ENCODE assay signal across 8 mouse cellular contexts in genomic region chr2:79498990-79499755, GRCm38 (mm10). TPM values are rescaled to one million over a fixed set of nuclear protein-coding genes. Genes with fewer than 3 reads are reported as not detected.
A peak's percentile ranks its signal among the peaks of the same experiment; 100 is the strongest.
DNase-seq lines count a peak whose midpoint lies in the region; ATAC-seq and TF ChIP-seq lines count a peak whose summit lies in the region.

No protein-coding gene starts in this region.

- no peak overlapping the region for H3K4me2 ChIP-seq in liver, embryonic 14.5 days (ENCODE audit: low read depth)
- no peak overlapping the region for H3K4me2 ChIP-seq in neural tube, embryonic 13.5 days

- no peak overlapping the region for H3K27ac ChIP-seq in embryonic facial prominence, embryonic 10.5 days (replicated peaks)
- no peak overlapping the region for H3K27ac ChIP-seq in heart, embryonic 10.5 days
- H3K27ac ChIP-seq in liver, embryonic 14.5 days = no peak overlapping the region
- no peak overlapping the region for H3K27ac ChIP-seq in neural tube, embryonic 13.5 days (replicated peaks)

- ATAC-seq in liver, embryonic 14.5 days (ENCODE audit: insufficient read depth) = no peak
- peak; percentile 67; the same call in 1 of the 2 replicates for ATAC-seq in neural tube, embryonic 13.5 days (ENCODE audit: low read depth)

- TF ChIP-seq CTCF in liver, embryonic 14.5 days (IDR thresholded peaks at IDR 0.05; ENCODE audit: low read depth) = peak; percentile 64

- H3K4me3 ChIP-seq in embryonic facial prominence, embryonic 10.5 days = no peak overlapping the region
- no peak overlapping the region for H3K4me3 ChIP-seq in heart, embryonic 10.5 days
- H3K4me3 ChIP-seq in liver, embryonic 14.5 days (ENCODE audit: insufficient read depth in 1 of 2, low read depth in 2 of 2, low read length in 2 of 2) = no peak overlapping the region
- H3K4me3 ChIP-seq in neural tube, embryonic 13.5 days = no peak overlapping the region

- peaks cover 5% of the 10 kb centered on the region; the same call in 1 of the 2 replicates for H3K27me3 ChIP-seq in embryonic facial prominence, embryonic 10.5 days (replicated peaks; ENCODE audit: low read depth, poor library complexity, severe bottlenecking)
- no peaks in the 10 kb centered on the region for H3K27me3 ChIP-seq in heart, embryonic 10.5 days (ENCODE audit: insufficient read depth, poor library complexity, severe bottlenecking)
- H3K27me3 ChIP-seq in liver, embryonic 14.5 days (ENCODE audit: control insufficient read depth, insufficient read depth, low read length) = no peaks in the 10 kb centered on the region
- H3K27me3 ChIP-seq in neural tube, embryonic 13.5 days = 0 out of 2 replicates have a peak, but pooled peaks cover 6% of the 10 kb centered on the region

- no peak overlapping the region for H3K9ac ChIP-seq in liver, embryonic 14.5 days (replicated peaks)
- no peak overlapping the region for H3K9ac ChIP-seq in neural tube, embryonic 13.5 days

- WGBS in embryonic facial prominence, embryonic 10.5 days = 27% methylated on average over 10 of the region's 10 CpGs
- WGBS in heart, embryonic 10.5 days = 26% methylated on average over 10 of the region's 10 CpGs
- 22% methylated on average over 10 of the region's 10 CpGs for whole genome bisulfite sequencing in liver, embryonic 14.5 days (ENCODE audit: insufficient replicate concordance)
- WGBS in neural tube, embryonic 13.5 days = 24% methylated on average over 10 of the region's 10 CpGs

- TF ChIP-seq EP300 in liver, embryonic 14.5 days (IDR thresholded peaks at IDR 0.05; ENCODE audit: low read depth) = no peak

- H3K36me3 ChIP-seq in embryonic facial prominence, embryonic 10.5 days (replicated peaks) = no peaks in the 10 kb centered on the region
- H3K36me3 ChIP-seq in heart, embryonic 10.5 days = no peaks in the 10 kb centered on the region
- no peaks in the 10 kb centered on the region for H3K36me3 ChIP-seq in liver, embryonic 14.5 days (replicated peaks; ENCODE audit: control insufficient read depth, insufficient read depth, low read depth)
- no peaks in the 10 kb centered on the region for H3K36me3 ChIP-seq in neural tube, embryonic 13.5 days

- DNase-seq in CD4-positive, CD25-positive, alpha-beta regulatory T cell, adult 2 months (ENCODE audit: low read depth, low spot score) = peak; percentile 76
- peak; percentile 78 for DNase-seq in adrenal gland, postnatal 10 days
- DNase-seq in embryonic facial prominence, embryonic 10.5 days (ENCODE audit: low spot score) = peak; percentile 80
- DNase-seq in heart, embryonic 10.5 days (ENCODE audit: low spot score) = peak; percentile 78
- DNase-seq in kidney, postnatal 14 days = peak; percentile 79
- DNase-seq in liver, embryonic 14.5 days (ENCODE audit: low read depth in 3 of 3, low spot score in 3 of 3) = peak; percentile 13 to 19 (median 14)
- DNase-seq in thymus, postnatal 0 days (ENCODE audit: low spot score) = peak; percentile 62

- no peaks in the 10 kb centered on the region for H3K9me3 ChIP-seq in embryonic facial prominence, embryonic 10.5 days
- no peaks in the 10 kb centered on the region for H3K9me3 ChIP-seq in heart, embryonic 10.5 days
- H3K9me3 ChIP-seq in liver, embryonic 14.5 days (ENCODE audit: control insufficient read depth, low read length) = no peaks in the 10 kb centered on the region
- no peaks in the 10 kb centered on the region for H3K9me3 ChIP-seq in neural tube, embryonic 13.5 days

- H3K4me1 ChIP-seq in embryonic facial prominence, embryonic 10.5 days = no peaks in the 10 kb centered on the region
- H3K4me1 ChIP-seq in heart, embryonic 10.5 days = no peaks in the 10 kb centered on the region
- H3K4me1 ChIP-seq in liver, embryonic 14.5 days (replicated peaks; ENCODE audit: control insufficient read depth in 2 of 2, insufficient read depth in 2 of 2, low read length in 1 of 2) = no peaks in the 10 kb centered on the region
- no peaks in the 10 kb centered on the region for H3K4me1 ChIP-seq in neural tube, embryonic 13.5 days (replicated peaks)

RNA-seq across cellular contexts. Expression of gene Cerkl, which starts 42.6 kb away (rescaled TPM):
- 1 to 10 TPM; 6.1 to 6.2 TPM for total RNA-seq in adrenal gland, postnatal 10 days (2021)
- polyA plus RNA-seq in embryonic facial prominence, embryonic 10.5 days (2016; fragmentation: Nextera tagmentation; extraction: Ambion mirVana) = 4.5 and 5.2 TPM in 2 replicates
- polyA plus RNA-seq in heart, embryonic 10.5 days (2016; fragmentation: Nextera tagmentation; extraction: Ambion mirVana) = 0.15 and 1.5 TPM in 2 replicates
- 0.75 and 1.2 TPM in 2 replicates for polyA plus RNA-seq in liver, embryonic 14.5 days (2012; rRNA removed)
- 1.5 and 5.0 TPM in 2 replicates for polyA plus RNA-seq in liver, embryonic 14.5 days (2014; fragmentation: Nextera tagmentation; extraction: Ambion mirVana)
- 2.0 and 2.3 TPM in 2 replicates for polyA plus RNA-seq in neural tube, embryonic 13.5 days (2015; fragmentation: Nextera tagmentation; extraction: Ambion mirVana)
- 3.8 and 4.3 TPM in 2 replicates for polyA plus RNA-seq in thymus, postnatal 0 days (2015; fragmentation: Nextera tagmentation; extraction: Ambion mirVana)

RNA-seq across cellular contexts. Expression of gene Neurod1, which starts 42.6 kb away (rescaled TPM):
- total RNA-seq in adrenal gland, postnatal 10 days (2021) = under 1 TPM in 1 of 2 experiments, not detected in 1; 0.12 TPM
- polyA plus RNA-seq in embryonic facial prominence, embryonic 10.5 days (2016; fragmentation: Nextera tagmentation; extraction: Ambion mirVana) = 25.1 and 28.7 TPM in 2 replicates
- polyA plus RNA-seq in heart, embryonic 10.5 days (2016; fragmentation: Nextera tagmentation; extraction: Ambion mirVana) = 0.25 and 0.57 TPM in 2 replicates
- polyA plus RNA-seq in liver, embryonic 14.5 days (2012; rRNA removed) = 0.01 and 0.06 TPM in 2 replicates
- polyA plus RNA-seq in liver, embryonic 14.5 days (2014; fragmentation: Nextera tagmentation; extraction: Ambion mirVana) = not detected in 2 replicates
- polyA plus RNA-seq in neural tube, embryonic 13.5 days (2015; fragmentation: Nextera tagmentation; extraction: Ambion mirVana) = 29.7 and 36.7 TPM in 2 replicates
- polyA plus RNA-seq in thymus, postnatal 0 days (2015; fragmentation: Nextera tagmentation; extraction: Ambion mirVana) = not detected in 2 replicates

Comparison
In these comparisons a context has a peak if more than half of its experiments do, and no peak if none do; other contexts are left out.
1. DNase-seq: peak in every context shown above with its lines; median percentile 80 in embryonic facial prominence, embryonic 10.5 days; 79 in kidney, postnatal 14 days; 78 in adrenal gland, postnatal 10 days; 78 in heart, embryonic 10.5 days; 76 in CD4-positive, CD25-positive, alpha-beta regulatory T cell, adult 2 months; 62 in thymus, postnatal 0 days; 14 in liver, embryonic 14.5 days.
2. RNA of gene Neurod1, which starts 42.6 kb away (polyA plus RNA-seq): 29.7 to 36.7 TPM in neural tube, embryonic 13.5 days and 25.1 to 28.7 TPM in embryonic facial prominence, embryonic 10.5 days; 0.25 to 0.57 TPM in heart, embryonic 10.5 days, not detected in thymus, postnatal 0 days and 0.01 to 0.06 TPM in liver, embryonic 14.5 days; every median in the first group is over 10 times any median in the second.